Mouse (Mus musculus) urinary bladder, postnatal 36 days (tissue): Measurements from ENCODE around the gene Otud7a.

Source experiments
- DNase-seq, 2 experiments: peaks; one replicate each; pipeline ENCODE4 v3.0.0; 2022; ENCODE audit warnings: low spot score in 2 of 2, mixed read lengths in 1 of 2

Otud7a gene

DNA sequence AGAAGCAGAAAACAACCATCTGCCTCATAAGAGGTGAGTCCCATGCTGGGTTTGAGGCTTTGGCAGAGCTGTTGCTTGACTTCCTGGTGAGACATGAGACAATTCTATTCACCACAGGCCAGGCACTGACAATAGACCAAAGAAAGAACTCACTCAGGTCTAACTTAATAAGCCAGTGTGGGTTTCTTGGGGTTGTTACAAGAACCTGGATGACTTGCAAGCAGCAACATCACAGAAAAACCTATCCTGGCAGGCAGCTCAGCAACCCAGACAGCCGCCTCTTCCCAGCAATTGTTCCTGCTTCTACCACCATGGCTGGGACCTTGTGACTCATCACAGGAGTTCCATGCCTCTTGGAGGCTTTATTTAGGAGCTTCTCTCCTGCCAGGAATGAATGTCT lies 329.7 kb downstream of the Otud7a start:
- no peak for DNase-seq

DNA sequence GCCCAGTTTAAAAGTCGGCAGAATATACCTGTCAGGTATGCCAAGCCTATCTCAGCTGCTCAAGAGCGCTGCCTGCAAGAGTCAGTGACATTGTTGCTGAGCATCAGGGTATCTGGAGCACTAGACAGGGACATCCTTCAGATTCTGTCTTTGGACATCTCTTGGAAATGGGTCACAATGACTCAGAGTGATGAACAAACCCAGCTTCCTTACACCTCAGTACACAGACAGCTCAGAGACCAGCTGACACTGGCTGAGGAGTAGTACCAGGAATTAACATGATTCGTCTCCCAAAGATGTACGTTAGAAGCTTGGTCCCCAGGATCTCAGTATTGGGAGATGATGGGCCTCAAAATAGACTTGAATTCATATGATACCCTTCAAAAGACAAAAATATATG lies 332.8 kb downstream of the Otud7a start:
- no peak for DNase-seq

DNA sequence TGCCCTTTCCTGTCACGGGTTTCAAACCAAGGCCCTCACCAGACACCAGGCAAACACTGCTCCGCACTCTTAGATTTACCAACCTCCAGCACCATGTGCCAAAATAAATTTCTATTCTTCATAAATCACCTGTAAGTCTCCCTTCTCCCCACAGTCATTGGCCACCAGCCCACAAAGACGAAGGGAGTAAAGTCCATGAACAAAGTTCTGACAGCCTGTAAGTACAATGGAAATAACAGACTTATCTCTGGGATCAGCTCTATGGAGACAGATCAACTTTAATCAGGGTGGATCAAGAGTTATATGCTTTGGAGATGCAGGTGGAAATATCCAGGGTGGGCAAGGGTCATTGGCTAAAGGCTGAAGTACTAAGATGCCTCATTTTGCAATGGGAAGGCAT lies 336.3 kb downstream of the Otud7a start:
- DNase-seq, result no peak

DNA sequence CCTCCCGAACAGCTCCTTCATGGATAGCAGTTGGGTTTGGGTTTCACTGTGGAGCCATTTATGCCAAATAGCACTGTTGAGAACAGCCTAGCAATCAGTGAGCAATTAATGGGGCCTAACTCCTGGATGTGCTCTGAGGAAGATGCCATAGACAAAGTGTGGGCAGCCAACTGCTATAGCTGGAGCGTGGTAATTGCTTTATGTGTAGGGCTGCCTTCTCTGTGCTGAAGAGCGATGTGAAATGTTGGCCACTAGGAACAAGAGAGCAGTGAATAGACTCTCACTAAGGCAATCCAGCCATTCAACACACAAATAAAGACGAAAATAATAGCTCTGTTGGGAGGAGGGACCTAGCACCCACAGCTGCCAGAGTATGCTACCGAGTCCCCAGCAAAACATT lies 345.2 kb downstream of the Otud7a start:
- DNase-seq, result no peak

DNA sequence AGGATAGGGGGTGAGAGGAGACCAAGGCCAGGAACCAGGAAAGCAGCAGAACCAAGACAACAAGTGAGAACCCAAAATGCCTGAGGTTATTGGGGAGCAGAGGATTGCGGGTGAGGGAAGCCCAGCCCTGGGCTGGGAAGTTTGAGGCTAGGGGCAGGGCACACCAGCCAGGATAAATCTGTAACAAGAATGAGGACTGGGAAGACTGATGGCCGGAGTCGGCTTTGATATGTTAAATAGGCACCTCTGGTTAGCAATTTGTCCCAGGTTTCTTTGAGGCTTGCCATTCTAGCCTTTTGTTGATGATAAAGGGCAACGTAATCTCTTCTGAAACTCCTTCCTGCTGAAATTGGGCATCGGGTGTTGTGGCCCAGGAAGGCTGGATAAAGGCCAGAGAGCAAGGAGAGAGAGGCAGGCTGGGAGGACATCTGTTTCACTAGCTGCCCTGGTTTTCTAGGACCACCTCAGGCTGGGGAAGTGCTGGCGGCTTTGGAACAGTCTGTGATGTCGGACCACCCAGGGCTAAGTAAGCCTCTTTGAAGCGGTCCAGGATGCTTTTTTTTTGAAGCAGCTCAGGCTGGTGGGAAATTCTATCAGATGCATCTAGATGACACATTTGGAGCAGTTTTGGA lies 351.6 kb downstream of the Otud7a start:
- no peak for DNase-seq

DNA sequence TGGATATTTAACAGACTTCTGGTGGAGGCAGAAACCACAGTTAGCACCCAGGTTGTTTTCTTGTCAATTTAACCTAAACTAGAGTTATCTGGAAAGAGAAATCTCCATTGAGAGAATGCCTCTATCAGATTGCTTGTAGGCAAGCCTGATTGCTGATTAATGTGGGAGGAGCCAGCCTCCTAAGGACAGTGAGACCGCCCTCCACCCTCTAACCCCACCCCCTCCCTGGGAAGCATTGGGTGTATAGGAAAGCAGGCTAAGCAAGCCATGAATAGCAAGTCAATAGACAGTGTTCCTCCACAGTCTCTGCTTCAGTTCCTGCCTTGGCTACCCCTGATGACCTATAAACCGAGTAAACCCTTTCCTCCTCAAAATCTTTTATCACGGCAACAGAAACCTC lies 353.9 kb downstream of the Otud7a start:
- no peak for DNase-seq

DNA sequence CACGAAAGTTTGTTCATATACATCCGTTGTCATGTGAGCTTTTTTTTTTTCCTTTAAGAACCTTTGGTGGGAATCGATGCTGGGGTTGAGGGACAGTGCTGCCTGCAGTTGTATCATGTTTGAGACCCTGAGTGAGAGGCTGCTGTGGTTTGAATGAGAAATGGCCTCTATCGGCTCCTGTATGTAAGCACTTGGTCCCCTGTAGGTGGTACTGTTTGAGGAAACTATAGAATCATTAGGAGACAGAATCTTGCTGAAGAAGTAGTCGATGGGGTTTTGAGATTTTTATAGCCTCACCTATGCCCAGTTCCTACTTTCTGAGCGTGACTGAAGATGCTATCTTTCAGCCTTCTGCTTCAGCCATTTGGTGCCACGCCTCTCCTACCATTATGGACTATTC lies 354.8 kb downstream of the Otud7a start:
- DNase-seq, result no peak

DNA sequence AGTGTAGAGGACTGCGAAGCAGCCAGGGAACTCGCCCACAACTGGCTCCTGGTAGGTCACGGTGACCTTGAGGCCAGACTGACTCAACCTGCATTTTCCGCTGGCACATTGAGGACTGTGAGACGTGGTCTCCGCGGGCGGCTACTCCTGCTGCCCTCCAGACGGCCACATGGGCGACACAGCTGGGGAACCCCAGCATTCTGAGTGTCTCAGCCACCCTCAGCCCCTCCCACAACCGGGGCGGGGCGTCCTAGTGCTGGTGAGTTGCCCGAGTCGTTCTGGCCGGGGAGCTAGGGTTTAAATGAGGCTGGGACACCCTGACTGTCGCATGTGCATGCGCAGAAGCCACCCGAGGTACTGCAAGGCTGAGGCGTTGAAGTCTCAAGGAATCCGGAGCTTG lies 358.2 kb downstream of the Otud7a start:
- peak; percentile 12 to 31 for DNase-seq
